Mouse (Mus musculus) limb, embryonic 11.5 days (tissue): ENCODE results near the gene Zfp932. TPM values are rescaled to one million over a fixed set of nuclear protein-coding genes. Genes with fewer than 3 reads are reported as not detected.
A peak's percentile ranks its signal among the peaks of the same experiment; 100 is the strongest.
"Not testable (repeated sequence)": the region's sequence is repeated elsewhere in the genome, so short reads cannot be mapped to it uniquely, and the experiment has no call there.

Experiments
- ATAC-seq: fragments of 200-750 bp; cut with Nextera tagmentation; 2 replicates; pipeline ENCODE4 v1.8.0; 2017; ENCODE audit warnings: low read depth; ENCODE audit not compliant: insufficient number of reproducible peaks, low FRiP score, low TSS enrichment
- DNase-seq: peaks from one replicate; pipeline ENCODE4 v3.0.0-alpha.2; 2015; ENCODE audit warnings: low spot score
- H3K27ac ChIP-seq: fragments of 300-500 bp; sonication (generic); replicated peaks from 2 replicates; pipeline ENCODE4 v1.5.1; 2014; ENCODE audit warnings: low read depth, mild to moderate bottlenecking, low read length
- H3K27me3 ChIP-seq: fragments of 300-500 bp; sonication (generic); 2 replicates; pipeline ENCODE4 v1.6.1; 2014; ENCODE audit warnings: mild to moderate bottlenecking, low read length, mixed read lengths; ENCODE audit not compliant: control insufficient read depth, insufficient read depth
- H3K36me3 ChIP-seq: fragments of 300-500 bp; sonication (generic); 2 replicates; pipeline ENCODE4 v1.6.1; 2014; ENCODE audit warnings: mild to moderate bottlenecking, low read length, moderate library complexity, mixed read lengths; ENCODE audit not compliant: control insufficient read depth, insufficient read depth
- H3K4me1 ChIP-seq: fragments of 300-500 bp; sonication (generic); 2 replicates; pipeline ENCODE4 v1.6.1; 2014; ENCODE audit warnings: low read length, mixed read lengths; ENCODE audit not compliant: control insufficient read depth, insufficient read depth
- H3K4me2 ChIP-seq: fragments of 300-500 bp; sonication (generic); 2 replicates; pipeline ENCODE4 v1.6.1; 2014; ENCODE audit warnings: low read depth, mild to moderate bottlenecking, moderate library complexity; ENCODE audit not compliant: severe bottlenecking
- H3K4me3 ChIP-seq: fragments of 300-500 bp; sonication (generic); 2 replicates; pipeline ENCODE4 v1.5.1; 2014; ENCODE audit warnings: low read depth, low read length
- H3K9ac ChIP-seq: fragments of 300-500 bp; sonication (generic); 2 replicates; pipeline ENCODE4 v1.6.1; 2014; ENCODE audit warnings: mild to moderate bottlenecking, low read length
- H3K9me3 ChIP-seq: fragments of 300-500 bp; sonication (generic); 2 replicates; pipeline ENCODE4 v1.6.1; 2016; ENCODE audit warnings: low read length; ENCODE audit not compliant: control insufficient read depth
- WGBS: fragments of 180-500 bp; shearing (Covaris S2); extraction: QIAGEN DNeasy Blood & Tissue Kit; methylation state at CpG from one replicate; pipeline ENCODE4 v1.1.7; 2014; 5-methylcytosine and 5-hydroxymethylcytosine counted together
- polyA plus RNA-seq: library from polyadenylated mRNA; unstranded; fragments of >200 nt; fragmentation: Nextera tagmentation; extraction: Ambion mirVana; gene quantifications from 2 replicates; pipeline ENCODE4 v1.2.1, GENCODE M21; 2014

Zfp932 gene
- 23.2 and 24.8 TPM in 2 replicates for polyA plus RNA-seq

DNA sequence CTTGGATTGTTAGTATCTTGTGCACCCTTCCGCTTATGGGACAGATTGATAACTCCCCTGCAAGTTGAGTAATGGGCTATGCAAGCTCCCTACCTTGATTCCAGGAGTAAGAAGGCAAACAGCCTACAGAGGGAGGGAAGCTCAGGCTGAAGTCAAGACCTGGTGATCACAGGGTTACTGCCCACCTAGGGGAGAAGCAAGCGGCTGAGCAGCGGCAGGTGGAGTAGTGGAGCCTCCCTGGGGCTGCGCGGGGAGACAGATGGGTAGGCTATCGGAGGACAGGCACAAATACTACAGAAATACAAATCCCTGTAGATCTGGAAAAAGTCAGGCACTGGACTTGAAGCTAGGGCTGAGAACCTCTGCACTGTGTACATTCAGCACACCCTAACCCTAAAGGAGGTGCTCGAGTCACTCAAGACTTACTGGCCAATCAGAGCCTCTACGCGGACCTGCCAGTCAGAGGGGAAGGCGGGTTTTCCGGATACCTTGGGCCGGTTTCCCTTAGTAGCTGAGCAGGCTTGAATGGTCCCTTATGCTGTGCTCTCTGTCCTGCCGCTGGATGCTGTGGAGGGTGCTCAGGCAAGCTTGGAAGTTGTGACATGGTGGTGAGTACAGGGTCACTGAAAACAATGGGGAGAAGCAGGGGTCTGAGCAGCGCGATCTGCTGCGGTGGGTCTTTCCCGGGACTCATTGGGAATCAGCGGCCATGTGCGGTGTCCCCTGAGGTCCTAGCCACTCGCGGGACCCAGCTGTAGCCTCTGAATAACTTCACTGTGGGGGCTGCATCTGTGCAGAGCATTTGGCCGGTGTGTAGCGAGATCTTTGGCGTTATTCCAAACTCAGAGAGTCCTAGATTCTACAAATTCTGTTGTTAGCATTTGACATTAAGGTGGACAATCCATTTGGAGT, at the start of gene Zfp932:
Zfp932 (plus strand) TSS at position 496 of the 912 bp plus-strand sequence.
- H3K4me3 ChIP-seq, H3K4me2 ChIP-seq, H3K27ac ChIP-seq, H3K36me3 ChIP-seq, H3K27me3 ChIP-seq, ATAC-seq, DNase-seq, H3K9ac ChIP-seq, H3K9me3 ChIP-seq, H3K4me1 ChIP-seq: not testable (repeated sequence)
- WGBS = no CpG with 5 or more reads among the region's 24 CpGs

DNA sequence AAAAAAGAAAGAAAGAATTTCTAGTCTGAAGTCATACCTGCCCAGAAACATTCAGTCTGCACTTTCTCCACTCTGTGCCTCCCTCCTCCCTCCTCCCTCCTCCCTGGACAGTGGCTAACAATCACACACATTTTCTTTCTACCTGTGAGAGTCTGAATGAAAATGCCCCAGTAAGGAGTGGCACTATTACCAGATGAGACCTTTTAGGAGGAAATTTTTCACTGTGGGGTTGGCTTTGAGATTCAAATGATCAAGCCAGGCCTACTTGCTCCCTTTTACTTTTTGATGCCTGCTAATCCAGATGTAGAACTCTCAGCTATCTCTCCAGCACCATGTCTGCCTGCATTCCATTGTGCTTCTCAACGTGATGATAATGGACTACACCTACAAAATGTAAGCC, 46.0 kb upstream of the Zfp932 start:
- Histone ChIP-seq H3K4me2 (no peak overlapping the region), H3K9me3 (no peaks in the 10 kb centered on the region), H3K4me3 (no peak overlapping the region), H3K4me1 (no peaks in the 10 kb centered on the region), H3K36me3 (no peaks in the 10 kb centered on the region), H3K27ac (no peak overlapping the region), H3K27me3 (no peaks in the 10 kb centered on the region), H3K9ac (no peak overlapping the region)
- DNase-seq (no peak), ATAC-seq (no peak)
- WGBS = no CpG with 5 or more reads among the region's 1 CpGs

GRCm38 (mm10) chr5:109980743-109981142, 15.6 kb upstream of the Zfp932 start:
- H3K4me1 ChIP-seq, H3K27ac ChIP-seq, H3K4me3 ChIP-seq, H3K36me3 ChIP-seq, H3K27me3 ChIP-seq, ATAC-seq, DNase-seq, H3K4me2 ChIP-seq, H3K9me3 ChIP-seq, H3K9ac ChIP-seq: not testable (repeated sequence)
- WGBS = no CpG with 5 or more reads among the region's 2 CpGs

- ATAC-seq, DNase-seq, H3K36me3 ChIP-seq, H3K27me3 ChIP-seq, H3K27ac ChIP-seq, H3K9ac ChIP-seq, H3K4me1 ChIP-seq, H3K9me3 ChIP-seq, H3K4me2 ChIP-seq, H3K4me3 ChIP-seq: not testable (repeated sequence)
- no CpG with 5 or more reads among the region's 10 CpGs for WGBS
Measured at GRCm38 (mm10) chr5:109995461-109995860, 860 bp upstream of the Zfp932 start.

DNA sequence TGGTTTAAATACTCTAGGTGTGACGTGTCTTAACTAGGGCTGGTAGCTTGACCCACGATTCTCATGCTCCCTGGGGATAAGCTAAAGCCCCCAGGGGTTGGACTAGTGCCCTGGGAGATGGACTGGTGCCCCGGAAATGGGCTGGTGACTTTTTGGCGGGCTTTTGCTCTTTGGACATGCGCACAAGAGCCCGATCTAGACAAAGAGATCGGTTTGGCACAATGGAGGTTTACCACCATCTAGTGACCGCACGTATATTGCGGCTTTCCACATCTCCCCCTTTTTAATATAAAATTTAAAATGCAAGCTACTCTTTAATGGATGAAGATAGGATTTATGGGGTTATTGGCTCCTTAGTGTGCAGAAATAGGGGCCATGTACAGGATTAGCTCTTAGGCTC, 19.5 kb downstream of the Zfp932 start:
- not testable (repeated sequence) for H3K36me3 ChIP-seq, H3K4me3 ChIP-seq, H3K9ac ChIP-seq, H3K4me2 ChIP-seq, H3K4me1 ChIP-seq, DNase-seq, H3K27ac ChIP-seq, ATAC-seq, H3K9me3 ChIP-seq, H3K27me3 ChIP-seq
- 86% methylated on average over 10 of the region's 10 CpGs for WGBS

- H3K36me3 ChIP-seq = no peaks in the 10 kb centered on the region
- H3K27me3 ChIP-seq = no peaks in the 10 kb centered on the region
- H3K9ac ChIP-seq = no peak overlapping the region
- H3K4me3 ChIP-seq = no peak overlapping the region
- no peak for DNase-seq
- no peaks in the 10 kb centered on the region for H3K4me1 ChIP-seq
- H3K27ac ChIP-seq = no peak overlapping the region
- no peak overlapping the region for H3K4me2 ChIP-seq
- H3K9me3 ChIP-seq = no peaks in the 10 kb centered on the region
- ATAC-seq = no peak
- WGBS = 52% methylated on average over 9 of the region's 9 CpGs
Measured at GRCm38 (mm10) chr5:110023273-110023672, 27.0 kb downstream of the Zfp932 start.

GRCm38 (mm10) chr5:110023694-110024427, 27.5 kb downstream of the Zfp932 start:
- ATAC-seq (0 out of 2 replicates have a peak, but pooled peaks have one; percentile 67), DNase-seq (peak; percentile 67)
- H3K27me3 ChIP-seq, H3K4me3 ChIP-seq, H3K27ac ChIP-seq, H3K4me1 ChIP-seq, H3K9me3 ChIP-seq, H3K4me2 ChIP-seq, H3K36me3 ChIP-seq, H3K9ac ChIP-seq: not testable (repeated sequence)
- 52% methylated on average over 8 of the region's 8 CpGs for WGBS

- H3K36me3 ChIP-seq = no peaks in the 10 kb centered on the region
- H3K4me2 ChIP-seq = peak overlapping the region; percentile 46
- H3K9ac ChIP-seq = peak overlapping the region; percentile 61
- 3% methylated on average over 19 of the region's 19 CpGs for WGBS
- no peaks in the 10 kb centered on the region for H3K27me3 ChIP-seq
- no peaks in the 10 kb centered on the region for H3K9me3 ChIP-seq
- H3K4me3 ChIP-seq = peak overlapping the region; percentile 55
- peak; percentile 83 for DNase-seq
- no peak overlapping the region for H3K27ac ChIP-seq
- ATAC-seq = peak; percentile 98
- H3K4me1 ChIP-seq = no peaks in the 10 kb centered on the region
Measured at GRCm38 (mm10) chr5:110057637-110058408, 61.5 kb downstream of the Zfp932 start.
